Mouse (Mus musculus) liver, adult (tissue): ENCODE data around the gene Snx12.
A peak's percentile ranks its signal among the peaks of the same experiment; 100 is the strongest.

ENCODE experiments used
- GATA4 ChIP-seq: IDR thresholded peaks from 2 replicates; pipeline ENCODE4 v1.6.1; 2014; ENCODE audit warnings: mild to moderate bottlenecking, low read length; ENCODE audit not compliant: insufficient replicate concordance

The Snx12 gene

GRCm38 (mm10) chrX:101221834-101222795, at the start of gene Snx12:
Gene Snx12, minus strand, starts transcription at chrX:101222563.
- TF ChIP-seq GATA4 = peak; percentile 28; the same call in 1 of the 2 replicates

- TF ChIP-seq GATA4 = no peak
Observed at GRCm38 (mm10) chrX:101268755-101269124, 46.4 kb upstream of the Snx12 start, which contains the start of gene Gm20489. Gene Gm20489, minus strand, starts transcription at chrX:101269023.

DNA sequence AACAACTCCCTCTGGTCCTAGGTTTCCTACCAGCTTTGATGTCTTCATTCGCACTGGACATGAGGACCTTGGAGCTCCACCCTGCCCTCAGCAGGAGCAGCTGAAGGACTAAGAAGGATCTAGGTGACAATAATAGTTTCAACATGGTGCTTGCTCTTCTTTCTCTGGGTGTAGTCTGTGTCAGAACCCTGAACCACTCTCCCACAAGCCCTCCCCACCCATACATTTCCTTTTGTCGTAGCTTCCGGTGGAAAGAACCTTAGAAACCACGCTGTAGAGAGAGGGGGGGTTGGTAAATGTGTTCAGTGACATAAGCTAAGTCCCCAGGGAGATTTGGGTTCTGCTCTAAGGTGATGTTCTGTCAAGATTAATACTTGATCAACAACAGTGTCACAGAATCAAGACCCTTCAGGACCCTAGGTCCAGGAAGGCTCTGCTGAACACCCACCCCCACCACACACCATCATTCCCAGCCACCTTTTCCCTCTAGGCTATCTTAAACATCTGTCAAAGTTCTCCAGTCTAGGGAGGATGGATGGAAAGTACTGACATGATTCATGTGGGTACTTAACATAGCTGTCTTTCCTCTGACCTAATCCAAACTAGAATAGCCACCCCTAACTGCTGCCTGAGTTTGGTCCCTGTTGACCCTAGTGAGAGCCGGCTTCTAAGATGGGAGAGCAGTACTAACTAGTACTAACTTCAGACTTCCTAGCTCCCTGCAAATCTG, 45.8 kb upstream of the Snx12 start, which contains the start of gene Il2rg:
TSS of gene Il2rg (minus strand) at position 231 of the 730 bp plus-strand sequence.
- TF ChIP-seq GATA4 = no peak

DNA sequence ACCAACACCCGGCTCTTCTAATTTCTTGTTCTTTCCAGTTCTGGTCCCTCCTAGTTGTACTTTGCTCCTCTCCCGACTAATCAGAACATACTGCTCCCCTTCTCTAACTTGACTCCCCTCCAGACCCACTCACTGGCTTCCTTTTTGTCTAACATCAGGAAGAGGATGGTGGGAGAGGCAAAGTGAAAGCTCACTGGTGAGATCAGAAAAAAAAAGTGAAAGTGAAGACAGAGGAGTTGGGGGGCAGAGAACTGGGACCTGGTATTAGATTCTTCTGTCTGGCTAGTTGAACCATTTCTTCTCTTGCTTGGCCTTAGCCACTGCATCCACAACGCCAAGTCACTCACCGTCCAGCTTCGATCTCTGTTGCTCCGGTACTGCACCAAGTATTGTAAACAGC, 44.3 kb upstream of the Snx12 start:
- no peak for TF ChIP-seq GATA4

DNA sequence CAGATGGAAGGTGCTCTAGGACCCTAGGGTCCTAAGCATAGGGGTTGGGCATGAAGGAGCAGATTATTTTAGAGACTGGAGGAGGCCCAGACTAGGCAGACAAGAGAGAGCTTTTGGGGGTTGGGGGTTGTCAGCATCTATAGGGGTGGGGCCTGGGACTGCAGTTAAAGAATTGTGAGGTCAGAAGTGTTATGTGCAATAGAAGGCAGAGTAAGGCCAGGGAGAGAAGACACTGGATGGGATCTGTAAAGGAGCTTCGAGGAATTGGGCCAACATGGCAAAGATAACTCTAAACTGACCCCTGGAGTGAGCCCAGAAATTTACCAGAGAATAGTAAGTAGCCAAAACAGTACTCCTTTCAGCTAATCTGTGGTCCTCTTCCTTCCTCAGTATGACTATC, 41.5 kb upstream of the Snx12 start, which contains the start of gene Gm614:
TSS of gene Gm614 (minus strand) at position 101 of the 400 bp plus-strand sequence.
- TF ChIP-seq GATA4 = no peak

DNA sequence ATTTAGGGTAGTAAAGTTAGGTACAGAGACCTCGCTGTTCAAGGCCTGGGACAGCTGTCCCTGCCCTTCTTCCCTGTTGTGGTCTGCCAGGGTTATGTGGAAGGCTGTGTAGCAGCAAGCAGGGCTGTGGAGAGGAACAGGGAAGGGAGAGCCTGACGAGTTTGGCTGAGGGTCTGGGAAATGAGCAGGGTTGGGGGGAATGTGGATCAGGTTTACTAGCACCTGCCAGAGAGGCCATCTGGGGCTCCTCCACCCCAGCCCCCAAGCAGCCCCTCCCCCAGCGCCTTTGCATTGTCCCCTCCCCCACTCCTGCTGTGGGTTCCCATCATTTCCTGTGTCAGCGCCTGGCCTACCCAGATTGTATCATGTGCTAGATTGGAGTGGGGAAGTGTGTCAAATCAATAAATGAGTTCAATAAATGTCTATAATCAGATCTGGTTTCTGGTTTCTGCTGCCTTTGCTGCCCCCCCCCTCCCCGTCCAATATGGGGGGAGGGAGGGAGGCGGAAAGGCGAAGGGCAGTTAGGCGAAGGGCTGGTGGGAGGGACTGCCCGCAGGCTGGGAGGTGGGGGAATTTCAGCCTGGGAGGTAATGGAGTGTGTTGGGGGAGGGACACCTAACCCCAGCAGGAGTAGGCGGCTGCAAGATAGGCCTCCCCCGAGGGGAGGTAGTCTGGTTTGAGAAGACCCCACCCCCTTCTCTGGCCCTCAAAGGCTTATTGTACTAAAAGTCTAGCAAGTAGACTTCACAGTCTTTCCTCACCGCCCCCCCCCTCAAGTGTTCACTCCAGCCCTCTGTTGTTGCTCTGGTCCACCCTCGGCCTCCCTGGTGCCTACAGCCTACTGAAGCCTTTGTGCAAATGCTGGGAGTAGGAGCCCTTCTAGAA, 38.3 kb upstream of the Snx12 start:
- no peak for TF ChIP-seq GATA4

DNA sequence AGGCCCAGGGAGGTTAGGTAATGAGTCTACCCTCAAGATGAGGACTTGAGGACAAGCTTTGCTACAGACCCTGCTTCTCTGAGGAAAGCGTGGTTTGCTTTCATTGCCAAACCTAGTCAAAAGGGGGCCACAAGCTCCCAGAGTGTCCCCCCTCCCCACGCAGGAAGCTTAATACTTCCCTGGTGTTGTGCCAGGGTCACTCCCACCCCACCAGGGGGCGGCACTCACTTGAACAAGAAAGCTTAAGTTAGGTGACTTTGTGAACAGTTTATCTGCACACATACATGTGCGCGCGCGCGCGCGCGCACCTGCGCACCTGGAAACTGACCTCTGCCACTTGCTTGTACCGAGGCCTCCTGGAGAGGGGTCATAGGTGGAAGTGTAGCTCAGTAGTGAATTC, 34.2 kb upstream of the Snx12 start:
- no peak for TF ChIP-seq GATA4

- no peak for TF ChIP-seq GATA4
Observed at GRCm38 (mm10) chrX:101254740-101255139, 32.4 kb upstream of the Snx12 start.

DNA sequence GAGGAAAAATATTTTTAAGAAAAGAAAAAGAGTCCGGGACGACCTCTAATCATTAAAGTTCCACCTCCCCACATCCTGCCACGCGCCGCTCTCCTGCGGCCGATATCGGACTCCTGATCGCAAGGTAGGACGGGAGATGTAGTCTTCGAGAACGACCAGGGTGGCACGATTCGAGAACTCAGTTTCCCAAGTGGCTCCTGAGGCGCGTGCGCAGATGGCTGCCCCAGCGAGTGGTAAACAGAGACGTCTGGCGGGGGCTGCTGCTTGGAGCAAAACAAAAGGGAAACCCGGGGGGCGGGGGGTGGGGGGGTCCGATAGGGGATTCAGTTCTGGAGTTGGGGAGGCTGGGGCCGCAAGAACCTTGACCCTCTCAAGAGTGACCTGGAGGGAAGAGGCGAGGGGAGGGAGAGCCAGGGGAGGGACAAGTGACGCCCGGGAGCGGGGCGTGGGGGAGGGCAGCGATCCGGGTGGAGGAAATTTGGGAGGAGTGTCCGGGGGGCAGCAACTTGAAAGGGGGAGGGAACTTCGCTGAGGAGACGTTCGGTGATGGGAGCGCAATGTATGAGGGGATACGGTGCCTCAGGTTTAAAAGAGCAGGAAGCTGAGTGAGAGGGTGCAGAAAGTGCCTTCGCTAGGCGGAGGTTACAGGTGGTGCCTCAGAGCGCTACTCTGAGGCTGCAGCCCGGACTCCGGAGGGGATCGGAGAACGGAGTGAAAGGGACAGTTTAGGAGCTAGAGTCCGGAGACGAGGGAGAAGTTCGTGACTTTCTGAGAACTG, 31.8 kb upstream of the Snx12 start, which contains the start of gene Foxo4:
TSS of gene Foxo4 (plus strand) at position 577 of the 778 bp plus-strand sequence.
- peak; percentile 73; the same call in 1 of the 2 replicates for TF ChIP-seq GATA4

- TF ChIP-seq GATA4 = no peak
Observed at GRCm38 (mm10) chrX:101245011-101245410, 22.6 kb upstream of the Snx12 start.

DNA sequence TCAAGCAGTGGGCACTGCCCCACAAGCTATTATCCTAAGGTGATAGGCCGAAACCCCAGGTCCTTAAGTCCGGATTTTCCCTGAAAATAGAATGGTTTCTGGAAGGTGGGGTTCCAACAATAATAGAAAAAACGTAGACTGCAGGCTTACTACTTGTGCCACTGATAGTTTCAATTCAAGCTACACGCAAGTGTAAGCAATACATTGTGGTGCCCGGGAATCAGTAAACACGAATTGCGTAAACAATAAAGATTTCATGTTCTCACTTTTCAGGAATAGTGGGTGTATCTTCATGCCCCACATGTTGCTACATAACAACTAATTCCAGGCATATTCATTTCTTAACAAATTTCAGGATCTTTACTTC, 416 bp upstream of the Snx12 start:
- no peak for TF ChIP-seq GATA4

DNA sequence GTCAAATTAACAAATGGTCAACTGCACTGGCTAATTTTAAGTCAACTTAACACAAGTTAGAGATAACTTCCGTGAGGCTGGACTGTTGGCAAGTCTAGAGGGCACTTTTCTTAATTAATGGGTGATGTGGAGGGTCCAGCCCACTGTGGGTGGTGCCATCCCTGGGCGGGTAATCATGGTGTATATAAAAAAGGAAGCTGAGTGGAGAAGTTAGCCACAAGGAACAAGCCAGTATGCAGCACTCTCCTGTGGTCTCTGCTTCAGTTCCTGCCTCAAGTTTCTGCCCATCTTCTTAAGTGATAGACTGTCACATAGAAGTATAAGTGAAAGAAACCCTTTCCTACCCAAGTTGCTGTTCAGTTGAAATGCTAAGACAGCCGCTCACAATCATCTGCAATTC, 33.1 kb downstream of the Snx12 start:
- TF ChIP-seq GATA4 = no peak

DNA sequence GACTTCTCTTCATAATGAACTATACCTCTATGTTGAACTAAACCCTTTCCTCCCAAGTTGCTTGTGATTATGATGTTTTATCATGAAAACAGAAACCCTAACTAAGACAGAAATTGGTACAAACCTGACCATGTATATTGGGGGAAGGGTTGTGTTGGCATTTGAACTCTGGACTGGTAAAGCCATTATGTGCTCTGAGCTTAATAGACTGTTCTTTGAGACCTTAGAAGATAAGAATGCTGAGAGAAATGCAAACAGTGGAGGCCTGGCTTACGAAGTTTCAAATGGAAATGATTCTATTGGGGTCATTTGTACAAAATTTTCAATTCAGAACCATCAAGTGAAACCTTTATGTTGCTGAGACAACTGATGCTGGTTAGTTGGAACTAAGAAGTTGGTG, 34.7 kb downstream of the Snx12 start:
- TF ChIP-seq GATA4 = no peak

DNA sequence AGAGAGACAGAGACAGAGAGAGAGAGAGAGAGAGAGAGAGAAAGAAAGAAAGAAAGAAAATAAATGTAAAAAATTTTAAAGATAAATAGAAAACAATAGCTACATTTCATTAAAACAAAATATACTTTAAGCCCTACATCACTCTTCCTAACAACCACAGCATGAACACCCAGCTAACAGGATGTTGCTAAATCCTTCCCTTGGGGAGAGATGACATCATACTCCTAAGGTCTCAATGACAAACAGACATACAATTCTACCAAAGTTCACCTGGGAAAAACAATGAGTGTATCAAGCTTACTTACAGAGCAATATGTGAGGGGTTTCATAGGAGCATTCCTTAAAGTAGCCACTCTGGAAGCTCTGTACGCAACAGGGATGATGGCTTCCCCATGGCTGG, 49.0 kb downstream of the Snx12 start:
- TF ChIP-seq GATA4 = no peak
